Mouse (Mus musculus) liver, postnatal 0 days (tissue): Measurements from ENCODE around the gene 4933428M09Rik. TPM values are rescaled to one million over a fixed set of nuclear protein-coding genes. Genes with fewer than 3 reads are reported as not detected.

ENCODE experiments used
- ATAC-seq: fragments of 200-750 bp; cut with Nextera tagmentation; 2 replicates; pipeline ENCODE4 v1.8.0; 2017; ENCODE audit warnings: mild to moderate bottlenecking, moderate library complexity
- DNase-seq: peaks from one replicate; pipeline ENCODE4 v3.0.0-alpha.2; 2016
- H3K27ac ChIP-seq: fragments of 300-500 bp; sonication (generic); 2 replicates; pipeline ENCODE4 v1.5.1; 2014; ENCODE audit warnings: antibody characterized with exemption, moderate library complexity, mild to moderate bottlenecking, low read depth
- H3K27me3 ChIP-seq: fragments of 300-500 bp; sonication (generic); 2 replicates; pipeline ENCODE4 v1.6.1; 2014; ENCODE audit warnings: low read length, control low read depth, mixed read lengths; ENCODE audit not compliant: insufficient read depth
- H3K36me3 ChIP-seq: fragments of 300-500 bp; sonication (generic); replicated peaks from 2 replicates; pipeline ENCODE4 v1.6.1; 2014; ENCODE audit warnings: mild to moderate bottlenecking, control low read depth, low read length, moderate library complexity, mixed read lengths; ENCODE audit not compliant: insufficient read depth
- H3K4me1 ChIP-seq: fragments of 300-500 bp; sonication (generic); 2 replicates; pipeline ENCODE4 v1.6.1; 2014; ENCODE audit warnings: antibody characterized with exemption, mild to moderate bottlenecking, control low read depth; ENCODE audit not compliant: insufficient read depth
- H3K4me2 ChIP-seq: fragments of 300-500 bp; sonication (generic); 2 replicates; pipeline ENCODE4 v1.6.1; 2014; ENCODE audit warnings: low read depth, mild to moderate bottlenecking, low read length, moderate library complexity, mixed read lengths
- H3K4me3 ChIP-seq: fragments of 300-500 bp; sonication (generic); 2 replicates; pipeline ENCODE4 v1.5.1; 2014; ENCODE audit warnings: low read depth, low read length
- H3K9ac ChIP-seq: fragments of 300-500 bp; sonication (generic); replicated peaks from 2 replicates; pipeline ENCODE4 v1.6.1; 2014; ENCODE audit warnings: mild to moderate bottlenecking, moderate library complexity
- H3K9me3 ChIP-seq: fragments of 300-500 bp; sonication (generic); 2 replicates; pipeline ENCODE4 v1.6.1; 2016; ENCODE audit warnings: mild to moderate bottlenecking, control low read depth, low read length, mixed read lengths
- CTCF ChIP-seq: sonication (generic); IDR thresholded peaks from 2 replicates; pipeline ENCODE4 v1.5.1; 2016; ENCODE audit warnings: antibody characterized with exemption, low read depth
- EP300 ChIP-seq: IDR thresholded peaks from 2 replicates; pipeline ENCODE4 v1.6.1; 2016; ENCODE audit warnings: antibody characterized with exemption, low read depth, mild to moderate bottlenecking
- WGBS: fragments of 180-500 bp; shearing (Covaris S2); extraction: QIAGEN DNeasy Blood & Tissue Kit; methylation state at CpG from one replicate; pipeline ENCODE4 v1.1.7; 2014; ENCODE audit not compliant: insufficient replicate concordance; 5-methylcytosine and 5-hydroxymethylcytosine counted together
- polyA plus RNA-seq: library from polyadenylated mRNA; unstranded; fragments of >200 nt; fragmentation: Nextera tagmentation; extraction: Ambion mirVana; gene quantifications from 2 replicates; pipeline ENCODE4 v1.2.1, GENCODE M21; 2015

4933428M09Rik gene
- polyA plus RNA-seq, 1 experiment from 2014 or later, result not detected

DNA sequence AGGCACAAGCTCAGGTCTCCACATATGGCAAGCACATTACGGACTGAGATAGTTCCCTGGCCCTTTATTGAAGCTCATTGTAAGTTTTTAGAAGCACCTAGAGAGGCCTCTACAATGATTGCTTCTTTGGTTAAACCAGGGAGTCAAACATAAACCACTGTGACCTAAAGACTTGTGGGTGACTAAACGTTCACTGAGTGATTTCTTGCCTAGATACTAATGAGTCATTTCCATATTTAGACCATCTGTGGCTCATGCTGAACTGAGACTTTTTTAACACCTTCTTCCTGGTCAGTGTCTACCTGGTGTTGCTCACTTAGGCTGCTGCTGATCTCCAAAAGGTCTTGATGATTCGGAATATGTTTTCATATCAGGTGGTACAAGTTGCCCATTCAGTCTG, 42.9 kb downstream of the 4933428M09Rik start:
- no peak overlapping the region for H3K9ac ChIP-seq
- DNase-seq (no peak), ATAC-seq (no peak)
- no peaks in the 10 kb centered on the region for H3K27me3 ChIP-seq
- H3K36me3 ChIP-seq, result no peaks in the 10 kb centered on the region
- H3K4me2 ChIP-seq, result no peak overlapping the region
- no peak overlapping the region for H3K27ac ChIP-seq
- no peaks in the 10 kb centered on the region for H3K4me1 ChIP-seq
- no peaks in the 10 kb centered on the region for H3K9me3 ChIP-seq
- TF ChIP-seq EP300 (no peak), CTCF (no peak)
- H3K4me3 ChIP-seq, result no peak overlapping the region
- 52% methylated on average over 3 of the region's 3 CpGs for WGBS

Other genes starting within 250 kb of the 4933428M09Rik start
- gene Serpina7, start 94.0 kb upstream of the 4933428M09Rik start, polyA plus RNA-seq, result 118 and 119 TPM in 2 replicates
- gene 4930513O06Rik, start 93.0 kb upstream of the 4933428M09Rik start, polyA plus RNA-seq, result 0.64 and 0.78 TPM in 2 replicates
- gene Mum1l1, start 30.8 kb downstream of the 4933428M09Rik start, polyA plus RNA-seq, result 1.6 and 1.7 TPM in 2 replicates
- not detected in 2 replicates for gene Trap1a, start 154.5 kb downstream of the 4933428M09Rik start, polyA plus RNA-seq